Mouse (Mus musculus): ENCODE results near the gene S100a11.

- TF ChIP-seq CTCF (IDR thresholded peaks at IDR 0.05; ENCODE audit: low read depth) (no peak), EP300 (optimal IDR thresholded peaks at IDR 0.05) (no peak)
Observed at GRCm38 (mm10) chr3:93541501-93541900, 21.2 kb downstream of the S100a11 start.
